Comparison of ENCODE assay signal across 9 mouse cellular contexts in genomic region chr2:173023966-173024365, GRCm38 (mm10). TPM values are rescaled to one million over a fixed set of nuclear protein-coding genes. Genes with fewer than 3 reads are reported as not detected.
DNase-seq lines count a peak whose midpoint lies in the region; ATAC-seq and TF ChIP-seq lines count a peak whose summit lies in the region.
"Had no signal": no experiment of that assay in that cellular context is flagged by ENCODE, and none has a peak within 500 bp of the region (broad histone marks: within the 10 kb centered on the region; RNA-seq: fewer than 3 reads in every experiment).

No protein-coding gene starts in this region.

- peaks cover 46% of the 10 kb centered on the region for H3K36me3 ChIP-seq in heart, embryonic 12.5 days
- peaks cover 27 to 59% of the 10 kb centered on the region in 2 experiments for H3K36me3 ChIP-seq in CH12.LX (replicated peaks in 1 of 2; ENCODE audit: control insufficient read depth in 1 of 2, insufficient read depth in 1 of 2, low read length in 1 of 2)
- peaks cover 49% of the 10 kb centered on the region for H3K36me3 ChIP-seq in forebrain, embryonic 12.5 days (replicated peaks)

- TF ChIP-seq EP300 in CH12.LX (IDR thresholded peaks at IDR 0.05; ENCODE audit: low read length), result no peak

- peak overlapping the region; percentile 81 for H3K4me2 ChIP-seq in heart, embryonic 12.5 days
- 0 out of 2 replicates have a peak overlapping the region, but pooled peaks have one; percentile 70 for H3K4me2 ChIP-seq in CH12.LX (ENCODE audit: insufficient read depth, low read depth, poor library complexity, severe bottlenecking)
- H3K4me2 ChIP-seq in forebrain, embryonic 12.5 days, result peak overlapping the region; percentile 65

- H3K4me3 ChIP-seq in heart, embryonic 12.5 days, result peak overlapping the region; percentile 89
- peak overlapping the region in 2 of 3 experiments; percentile 72 to 79 for H3K4me3 ChIP-seq in CH12.LX (replicated peaks in 1 of 3; ENCODE audit: low read depth in 2 of 3, low read length in 2 of 3, poor library complexity in 1 of 3)
- H3K4me3 ChIP-seq in forebrain, embryonic 12.5 days (replicated peaks), result peak overlapping the region; percentile 77
- no peak overlapping the region for H3K4me3 ChIP-seq in layer of hippocampus, adult 2 months

- H3K4me1 ChIP-seq in heart, embryonic 12.5 days (replicated peaks), result peaks cover 75% of the 10 kb centered on the region
- peaks cover 63 to 84% of the 10 kb centered on the region in 2 experiments for H3K4me1 ChIP-seq in CH12.LX (ENCODE audit: control insufficient read depth in 1 of 2, insufficient read depth in 2 of 2)
- H3K4me1 ChIP-seq in forebrain, embryonic 12.5 days, result peaks cover 69% of the 10 kb centered on the region

- H3K79me2 ChIP-seq in CH12.LX (replicated peaks; ENCODE audit: control insufficient read depth, extremely low read depth, insufficient read depth, poor library complexity, severe bottlenecking), result peaks cover 22% of the 10 kb centered on the region

- dilution Hi-C loops in CH12.LX (cut with MboI; ENCODE audit: extremely low pct_ligation_motif_present, extremely low pct_unique_long_range_greater_than_20kb, low sequenced_read_pairs), result no loop called here

- H3K27ac ChIP-seq in heart, embryonic 12.5 days (ENCODE audit: poor library complexity, severe bottlenecking), result peak overlapping the region; percentile 40; the same call in 1 of the 2 replicates
- no peak overlapping the region for H3K27ac ChIP-seq in CH12.LX (ENCODE audit: insufficient read depth, low read depth)
- no peak overlapping the region for H3K27ac ChIP-seq in forebrain, embryonic 12.5 days
- no peak overlapping the region for H3K27ac ChIP-seq in layer of hippocampus, adult 2 months

- H3K9ac ChIP-seq in heart, embryonic 12.5 days, result peak overlapping the region; percentile 90
- no peak overlapping the region for H3K9ac ChIP-seq in CH12.LX (ENCODE audit: insufficient read depth, low read depth)
- peak overlapping the region; percentile 77; the same call in 1 of the 2 replicates for H3K9ac ChIP-seq in forebrain, embryonic 12.5 days

- no peak for TF ChIP-seq RAD21 in CH12.LX (IDR thresholded peaks at IDR 0.05; ENCODE audit: low read depth, low read length)

- TF ChIP-seq CTCF in CH12.LX (conservative IDR thresholded peaks at IDR 0.05 in 1 of 2, IDR thresholded peaks at IDR 0.05 in 1 of 2; ENCODE audit: low read depth in 2 of 2, low read length in 2 of 2), result no peak
- TF ChIP-seq CTCF in layer of hippocampus, adult 2 months (conservative IDR thresholded peaks at IDR 0.05), result no peak

- no peak for ATAC-seq in heart, embryonic 12.5 days (ENCODE audit: insufficient number of reproducible peaks, low FRiP score)
- ATAC-seq in forebrain, embryonic 12.5 days (ENCODE audit: low FRiP score), result no peak

- in situ Hi-C loops in CH12.LX (cut with MboI; ENCODE audit: low pct_ligation_motif_present, low pct_unique_long_range_greater_than_20kb, low sequenced_read_pairs), result loop anchor here (25.0 kb wide), 1 partner anchor 138 kb away; the partner anchor contains the start of gene Pck1

- TF ChIP-seq POLR2A in CH12.LX (IDR thresholded peaks at IDR 0.05; ENCODE audit: low read depth, low read length), result no peak

- H3K9me3 ChIP-seq in heart, embryonic 12.5 days (replicated peaks), result no peaks in the 10 kb centered on the region
- H3K9me3 ChIP-seq in CH12.LX (replicated peaks; ENCODE audit: low read length), result no peaks in the 10 kb centered on the region
- no peaks in the 10 kb centered on the region for H3K9me3 ChIP-seq in forebrain, embryonic 12.5 days

- intact Hi-C loops in heart, postnatal 25 days (cut with DNase I), result loop anchor here (2.0 to 10.0 kb wide), 2 partner anchors 21 to 61 kb away; no protein-coding TSS in a partner anchor

- H3K27me3 ChIP-seq in heart, embryonic 12.5 days (replicated peaks), result no peaks in the 10 kb centered on the region; the same call in 1 of the 2 replicates
- H3K27me3 ChIP-seq in CH12.LX (replicated peaks), result peaks cover 6% of the 10 kb centered on the region
- H3K27me3 ChIP-seq in forebrain, embryonic 12.5 days, result peaks cover 19% of the 10 kb centered on the region

- 59% methylated on average over 4 of the region's 4 CpGs for WGBS in heart, embryonic 12.5 days
- WGBS in forebrain, embryonic 12.5 days, result 87% methylated on average over 4 of the region's 4 CpGs

- DNase-seq in heart, postnatal 25 days (ENCODE audit: low spot score), result no peak
- DNase-seq in CH12.LX (ENCODE audit: extremely low read depth), result no peak
- peak; percentile 36 for DNase-seq in liver
- DNase-seq in layer of hippocampus, adult 2 months (ENCODE audit: low spot score in 2 of 2), result no peak
- DNase-seq in adrenal gland, adult 2 months, result no peak
- DNase-seq in c-Kit-positive CD71-positive TER-119-positive erythroid progenitor cells, embryonic 14.5 days (ENCODE audit: low spot score), result no peak
- DNase-seq: cerebellum, postnatal 36 days had no signal

TF ChIP-seq in CH12.LX, 34 proteins besides CTCF, POLR2A, EP300 and RAD21:
- TF ChIP-seq CHD2 (IDR thresholded peaks at IDR 0.05; ENCODE audit: low read length), result no peak
- TF ChIP-seq NRF1 (IDR thresholded peaks at IDR 0.05; ENCODE audit: low read depth, low read length), result no peak
- no peak for TF ChIP-seq KAT2A (IDR thresholded peaks at IDR 0.05; ENCODE audit: insufficient replicate concordance, low read length)
- no peak for TF ChIP-seq ZKSCAN1 (IDR thresholded peaks at IDR 0.05; ENCODE audit: borderline replicate concordance, low read depth, low read length)
- no peak for TF ChIP-seq UBTF (IDR thresholded peaks at IDR 0.05; ENCODE audit: low read depth, low read length)
- no peak for TF ChIP-seq TCF12 (IDR thresholded peaks at IDR 0.05; ENCODE audit: low read depth, low read length)
- no peak for TF ChIP-seq BHLHE40 (IDR thresholded peaks at IDR 0.05; ENCODE audit: low read depth, low read length)
- no peak for TF ChIP-seq MAZ (IDR thresholded peaks at IDR 0.05; ENCODE audit: low read depth, low read length)
- TF ChIP-seq MAFK (IDR thresholded peaks at IDR 0.05; ENCODE audit: insufficient replicate concordance, low read length), result no peak
- no peak for TF ChIP-seq USF2 (conservative IDR thresholded peaks at IDR 0.05; ENCODE audit: low read depth, low read length)
- no peak for TF ChIP-seq E2F4 (IDR thresholded peaks at IDR 0.05; ENCODE audit: insufficient replicate concordance, low read depth, low read length)
- TF ChIP-seq RCOR1 (conservative IDR thresholded peaks at IDR 0.05; ENCODE audit: low read depth, low read length), result no peak
- no peak for TF ChIP-seq SMC3 (IDR thresholded peaks at IDR 0.05; ENCODE audit: low read depth, low read length)
- TF ChIP-seq ETS1 (conservative IDR thresholded peaks at IDR 0.05; ENCODE audit: low read depth, low read length), result no peak

RNA-seq across cellular contexts. Expression of gene Rbm38, which starts 3.7 kb away (rescaled TPM):
- 146 and 147 TPM in 2 replicates for polyA plus RNA-seq in heart, embryonic 12.5 days (2016; fragmentation: Nextera tagmentation; extraction: Ambion mirVana)
- total RNA-seq in heart, postnatal 25 days (2021), result 100 to 1,000 TPM; 167 to 223 TPM
- 19.4 and 20.7 TPM in 2 replicates for total RNA-seq in CH12.LX (2012; rRNA removed)
- total RNA-seq in CH12.LX (2014; rRNA removed), result 11.3 and 14.4 TPM in 2 replicates
- 83.9 and 85.4 TPM in 2 replicates for polyA plus RNA-seq in CH12.LX (2012; ENCODE audit: insufficient read length, low read depth)
- polyA plus RNA-seq in forebrain, embryonic 12.5 days (2016; fragmentation: Nextera tagmentation; extraction: Ambion mirVana), result 65.0 and 67.6 TPM in 2 replicates
- total RNA-seq in layer of hippocampus, adult 2 months (2021), result 1 to 10 TPM; 3.0 to 4.5 TPM
- 10 to 100 TPM; 18.4 to 27.2 TPM for total RNA-seq in adrenal gland, adult 2 months (2021)
- polyA plus RNA-seq in adrenal gland, adult 2 months (2012; rRNA removed), result 160 and 174 TPM in 2 replicates

RNA-seq across cellular contexts. Expression of gene Rae1, which starts 24.0 kb away (rescaled TPM):
- 102 and 103 TPM in 2 replicates for polyA plus RNA-seq in heart, embryonic 12.5 days (2016; fragmentation: Nextera tagmentation; extraction: Ambion mirVana)
- total RNA-seq in heart, postnatal 25 days (2021), result 10 to 100 TPM; 24.4 to 25.3 TPM
- total RNA-seq in CH12.LX (2012; rRNA removed) (86.3 and 97.7 TPM in 2 replicates), CH12.LX (2014; rRNA removed) (114 and 115 TPM in 2 replicates)
- 86.1 and 95.0 TPM in 2 replicates for polyA plus RNA-seq in CH12.LX (2012; ENCODE audit: insufficient read length, low read depth)
- polyA plus RNA-seq in forebrain, embryonic 12.5 days (2016; fragmentation: Nextera tagmentation; extraction: Ambion mirVana), result 122 and 132 TPM in 2 replicates
- total RNA-seq in layer of hippocampus, adult 2 months (2021), result 10 to 100 TPM; 76.7 to 90.6 TPM
- total RNA-seq in adrenal gland, adult 2 months (2021), result 10 to 100 TPM; 61.7 to 68.7 TPM
- polyA plus RNA-seq in adrenal gland, adult 2 months (2012; rRNA removed), result 93.9 and 123 TPM in 2 replicates

RNA-seq across cellular contexts. Expression of gene Spo11, which starts 46.5 kb away (rescaled TPM):
- 0.26 and 0.30 TPM in 2 replicates for polyA plus RNA-seq in heart, embryonic 12.5 days (2016; fragmentation: Nextera tagmentation; extraction: Ambion mirVana)
- total RNA-seq in heart, postnatal 25 days (2021), result not detected
- total RNA-seq in CH12.LX (2012; rRNA removed) (0.13 and 0.34 TPM in 2 replicates), CH12.LX (2014; rRNA removed) (not detected in 2 replicates)
- polyA plus RNA-seq in CH12.LX (2012; ENCODE audit: insufficient read length, low read depth), result 0.08 and 0.16 TPM in 2 replicates
- 0.27 and 1.0 TPM in 2 replicates for polyA plus RNA-seq in forebrain, embryonic 12.5 days (2016; fragmentation: Nextera tagmentation; extraction: Ambion mirVana)
- under 1 TPM in 1 of 2 experiments, not detected in 1; 0.29 TPM for total RNA-seq in layer of hippocampus, adult 2 months (2021)
- not detected for total RNA-seq in adrenal gland, adult 2 months (2021)
- not detected in 2 replicates for polyA plus RNA-seq in adrenal gland, adult 2 months (2012; rRNA removed)

Comparison
In these comparisons a context has a peak if more than half of its experiments do, and no peak if none do; other contexts are left out.
1. RNA of gene Rbm38, which starts 3.7 kb away (total RNA-seq): 167 to 223 TPM in heart, postnatal 25 days; 18.4 to 27.2 TPM in adrenal gland, adult 2 months, 11.3 to 20.7 TPM in CH12.LX and 3.0 to 4.5 TPM in layer of hippocampus, adult 2 months; every median in the first group is over 4 times any median in the second.
2. Peak in every context shown above with its lines, with median percentiles within 50 percentile points of each other: H3K4me2 ChIP-seq.